Mouse (Mus musculus): ENCODE data around the gene Muc2. TPM values are rescaled to one million over a fixed set of nuclear protein-coding genes. Genes with fewer than 3 reads are reported as not detected.

Muc2 gene
- total RNA-seq, 2 experiments from 2014 or later, result not detected

DNA sequence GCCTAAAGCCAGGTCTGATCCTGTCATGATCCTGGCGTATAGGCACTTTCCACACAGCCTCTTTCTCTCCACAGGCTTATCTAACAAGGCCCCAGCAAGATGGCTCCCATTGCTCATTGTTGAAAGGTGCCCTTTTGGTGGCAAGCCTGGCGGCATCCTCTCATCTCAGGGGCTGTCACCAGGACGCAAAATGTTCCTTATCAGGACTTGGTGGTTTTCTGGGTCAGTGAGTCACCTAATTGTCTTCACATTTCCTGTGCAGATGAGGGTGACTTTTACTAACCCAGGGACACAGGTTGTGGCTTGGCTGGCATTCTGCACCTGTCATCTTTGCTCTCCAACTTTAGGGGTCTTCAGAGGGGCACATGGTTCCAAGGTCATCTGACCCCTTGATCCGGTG lies 68.2 kb downstream of the Muc2 start:
- no peak for ATAC-seq (ENCODE audit: poor library complexity, severe bottlenecking)

DNA sequence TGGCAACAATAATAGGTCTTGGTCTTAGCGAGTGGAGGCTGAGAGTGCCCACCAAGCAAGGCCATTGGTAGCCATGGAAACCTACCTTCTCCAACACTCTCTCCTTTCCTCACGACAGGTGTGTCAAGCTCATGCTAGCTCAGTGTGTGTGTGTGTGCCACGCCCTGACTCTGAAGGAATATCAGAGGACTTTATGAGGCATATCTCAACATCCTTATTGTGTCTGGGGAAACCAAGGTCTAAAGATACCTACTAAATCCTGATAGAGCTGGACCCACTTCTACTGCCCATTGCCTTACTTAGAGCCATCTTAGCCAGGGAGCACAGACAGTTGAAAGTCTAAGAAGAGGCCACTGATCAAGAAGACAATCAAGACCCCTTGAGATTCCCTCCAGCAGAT lies 80.4 kb downstream of the Muc2 start:
- no peak for ATAC-seq (ENCODE audit: poor library complexity, severe bottlenecking)

DNA sequence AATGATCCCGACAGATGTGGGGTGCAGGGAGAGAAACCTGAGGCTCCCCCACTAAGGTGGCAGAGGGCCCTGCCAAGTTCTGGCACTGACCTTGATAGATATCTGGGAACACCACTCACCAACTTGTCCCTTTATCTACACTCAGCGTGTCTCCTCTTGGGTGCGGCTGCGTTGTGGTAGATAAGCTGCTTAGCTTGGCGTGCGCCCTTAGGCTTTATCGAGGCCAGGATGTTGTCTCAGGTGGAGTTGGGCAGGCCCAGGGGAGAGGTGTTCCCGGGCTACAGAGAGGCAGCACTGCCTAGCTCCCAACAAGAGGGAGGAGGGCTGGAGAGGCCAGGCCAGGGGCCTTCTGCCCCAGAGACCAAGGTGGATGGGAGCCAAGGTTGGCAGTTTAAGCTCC lies 80.8 kb downstream of the Muc2 start:
- ATAC-seq (ENCODE audit: poor library complexity, severe bottlenecking), result peak; percentile 56

GRCm38 (mm10) chr7:141772058-141772557 lies 82.0 kb downstream of the Muc2 start:
- ATAC-seq (ENCODE audit: poor library complexity, severe bottlenecking), result no peak

DNA sequence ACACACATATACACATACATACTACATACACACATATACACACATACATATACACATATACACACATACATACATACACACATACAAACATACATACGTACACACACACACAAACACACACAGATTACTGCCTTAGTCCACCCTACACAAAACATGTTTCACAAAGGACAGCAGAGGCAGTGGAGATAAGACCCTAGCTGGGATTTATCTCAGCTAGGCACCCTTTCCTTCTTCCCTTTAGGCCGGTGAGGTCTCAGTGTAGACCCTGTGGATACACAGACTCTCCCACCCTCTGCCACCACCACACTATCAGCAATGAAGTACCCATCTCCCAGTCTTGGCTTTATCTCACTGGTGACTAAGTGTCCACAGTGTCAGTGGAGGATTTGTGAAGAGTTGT lies 84.7 kb downstream of the Muc2 start:
- no peak for ATAC-seq (ENCODE audit: poor library complexity, severe bottlenecking)

GRCm38 (mm10) chr7:141776199-141776598 lies 86.1 kb downstream of the Muc2 start:
- ATAC-seq (ENCODE audit: poor library complexity, severe bottlenecking), result no peak

GRCm38 (mm10) chr7:141788677-141789452 lies 98.7 kb downstream of the Muc2 start, which contains the start of gene Muc5ac:
Gene Muc5ac (plus strand): TSS chr7:141788972.
- ATAC-seq (ENCODE audit: poor library complexity, severe bottlenecking), result no peak

GRCm38 (mm10) chr7:141794251-141794650 lies 104.1 kb downstream of the Muc2 start:
- ATAC-seq (ENCODE audit: poor library complexity, severe bottlenecking), result no peak

- no peak for ATAC-seq (ENCODE audit: poor library complexity, severe bottlenecking)
These were observed 113.1 kb downstream of the Muc2 start for GRCm38 (mm10) chr7:141803206-141803605.

Other genes with a start within 250 kb of the Muc2 start
- 7.1 and 8.1 TPM in 2 replicates for gene Pidd1, start 246.3 kb upstream of the Muc2 start, total RNA-seq (2015)
- 6.1 and 10.5 TPM in 2 replicates for gene Pidd1, start 246.3 kb upstream of the Muc2 start, total RNA-seq (2017)
- gene Rplp2, start 243.0 kb upstream of the Muc2 start, total RNA-seq (2015), result 1,660 and 1,825 TPM in 2 replicates
- gene Rplp2, start 243.0 kb upstream of the Muc2 start, total RNA-seq (2017), result 1,271 and 1,459 TPM in 2 replicates
- gene Pnpla2, start 235.1 kb upstream of the Muc2 start, total RNA-seq (2015), result 31.2 and 34.5 TPM in 2 replicates
- gene Pnpla2, start 235.1 kb upstream of the Muc2 start, total RNA-seq (2017), result 9.1 and 12.3 TPM in 2 replicates
- gene Cracr2b, start 229.2 kb upstream of the Muc2 start, total RNA-seq (2015), result 1.6 and 1.8 TPM in 2 replicates
- gene Cracr2b, start 229.2 kb upstream of the Muc2 start, total RNA-seq (2017), result 1.5 and 2.0 TPM in 2 replicates
- gene Cd151, start 222.9 kb upstream of the Muc2 start, total RNA-seq (2015), result 13.3 and 16.8 TPM in 2 replicates
- gene Cd151, start 222.9 kb upstream of the Muc2 start, total RNA-seq (2017), result 21.6 and 26.4 TPM in 2 replicates
- 16.6 and 24.0 TPM in 2 replicates for gene Polr2l, start 215.2 kb upstream of the Muc2 start, total RNA-seq (2015)
- gene Polr2l, start 215.2 kb upstream of the Muc2 start, total RNA-seq (2017), result 17.9 and 27.6 TPM in 2 replicates
- 1.4 and 1.5 TPM in 2 replicates for gene Tspan4, start 215.1 kb upstream of the Muc2 start, total RNA-seq (2015)
- gene Tspan4, start 215.1 kb upstream of the Muc2 start, total RNA-seq (2017), result 1.9 and 3.3 TPM in 2 replicates
- 8.0 and 8.4 TPM in 2 replicates for gene Chid1, start 150.5 kb upstream of the Muc2 start, total RNA-seq (2015)
- 28.3 and 43.5 TPM in 2 replicates for gene Chid1, start 150.5 kb upstream of the Muc2 start, total RNA-seq (2017)
- gene Ap2a2, start 128.2 kb upstream of the Muc2 start, total RNA-seq (2015), result 42.0 and 48.3 TPM in 2 replicates
- 61.8 and 75.5 TPM in 2 replicates for gene Ap2a2, start 128.2 kb upstream of the Muc2 start, total RNA-seq (2017)
- gene Muc6, start 35.0 kb upstream of the Muc2 start, total RNA-seq (2015), result 0.16 and 0.39 TPM in 2 replicates
- 0.11 TPM in 1 of 2 replicates, not detected in the other for gene Muc6, start 35.0 kb upstream of the Muc2 start, total RNA-seq (2017)
- gene Muc5ac, start 98.6 kb downstream of the Muc2 start, total RNA-seq (2015), result not detected in 2 replicates
- gene Muc5ac, start 98.6 kb downstream of the Muc2 start, total RNA-seq (2017), result under 0.01 TPM in 1 of 2 replicates, not detected in the other
- gene Muc5b, start 148.7 kb downstream of the Muc2 start, total RNA-seq (2015), result 0.05 TPM in 1 of 2 replicates, not detected in the other
- not detected in 2 replicates for gene Muc5b, start 148.7 kb downstream of the Muc2 start, total RNA-seq (2017)
- gene Tollip, start 228.2 kb downstream of the Muc2 start, total RNA-seq (2015), result 29.0 and 30.9 TPM in 2 replicates
- 30.7 and 38.7 TPM in 2 replicates for gene Tollip, start 228.2 kb downstream of the Muc2 start, total RNA-seq (2017)

Data from megakaryocyte, adult 5-6 weeks (primary cell).